Mouse (Mus musculus) lung, postnatal 0 days (tissue): ENCODE measurements around the gene Cyb561d1. TPM values are rescaled to one million over a fixed set of nuclear protein-coding genes. Genes with fewer than 3 reads are reported as not detected.
A peak's percentile ranks its signal among the peaks of the same experiment; 100 is the strongest.

Experiments
- ATAC-seq: fragments of 200-750 bp; cut with Nextera tagmentation; 2 replicates; pipeline ENCODE4 v1.8.0; 2017; ENCODE audit warnings: moderate library complexity
- DNase-seq: peaks from one replicate; pipeline ENCODE4 v3.0.0-alpha.2; 2016; ENCODE audit warnings: low spot score
- H3K27ac ChIP-seq: fragments of 300-500 bp; sonication (generic); 2 replicates; pipeline ENCODE4 v1.5.1; 2014; ENCODE audit warnings: antibody characterized with exemption, mild to moderate bottlenecking, low read length, mixed read lengths
- H3K27me3 ChIP-seq: fragments of 300-500 bp; sonication (generic); replicated peaks from 2 replicates; pipeline ENCODE4 v1.6.1; 2014; ENCODE audit warnings: low read length, mixed read lengths; ENCODE audit not compliant: insufficient read depth
- H3K36me3 ChIP-seq: fragments of 300-500 bp; sonication (generic); 2 replicates; pipeline ENCODE4 v1.6.1; 2014; ENCODE audit warnings: low read length, mixed read lengths; ENCODE audit not compliant: insufficient read depth
- H3K4me1 ChIP-seq: fragments of 300-500 bp; sonication (generic); 2 replicates; pipeline ENCODE4 v1.6.1; 2014; ENCODE audit warnings: antibody characterized with exemption, low read depth, low read length, mixed read lengths; ENCODE audit not compliant: insufficient read depth
- H3K4me2 ChIP-seq: fragments of 300-500 bp; sonication (generic); replicated peaks from 2 replicates; pipeline ENCODE4 v1.6.1; 2014; ENCODE audit warnings: low read depth, mild to moderate bottlenecking, low read length, moderate library complexity, mixed read lengths
- H3K4me3 ChIP-seq: fragments of 300-500 bp; sonication (generic); 2 replicates; pipeline ENCODE4 v1.5.1; 2014; ENCODE audit warnings: low read depth, low read length
- H3K9ac ChIP-seq: fragments of 300-500 bp; sonication (generic); replicated peaks from 2 replicates; pipeline ENCODE4 v1.6.1; 2014; ENCODE audit warnings: low read depth, mild to moderate bottlenecking
- H3K9me3 ChIP-seq: fragments of 300-500 bp; sonication (generic); 2 replicates; pipeline ENCODE4 v1.6.1; 2016; ENCODE audit warnings: low read length, mixed read lengths
- CTCF ChIP-seq: IDR thresholded peaks from 2 replicates; pipeline ENCODE4 v1.5.1; 2016; ENCODE audit warnings: antibody characterized with exemption, mild to moderate bottlenecking
- EP300 ChIP-seq: IDR thresholded peaks from 2 replicates; pipeline ENCODE4 v1.6.1; 2016; ENCODE audit warnings: antibody characterized with exemption, mild to moderate bottlenecking, control low read depth
- WGBS: fragments of 180-500 bp; shearing (Covaris S2); extraction: QIAGEN DNeasy Blood & Tissue Kit; methylation state at CpG from one replicate; pipeline ENCODE4 v1.1.7; 2014; 5-methylcytosine and 5-hydroxymethylcytosine counted together
- polyA plus RNA-seq: library from polyadenylated mRNA; unstranded; fragments of >200 nt; fragmentation: Nextera tagmentation; extraction: Ambion mirVana; gene quantifications from 2 replicates; pipeline ENCODE4 v1.2.1, GENCODE M21; 2015

Cyb561d1 gene
- polyA plus RNA-seq, 1 experiment from 2014 or later, result 4.9 TPM

GRCm38 (mm10) chr3:108204470-108204869 lies 3.5 kb upstream of the Cyb561d1 start:
- DNase-seq (peak; percentile 22), ATAC-seq (no peak)
- H3K9ac ChIP-seq, result no peak overlapping the region
- H3K4me3 ChIP-seq, result no peak overlapping the region
- H3K9me3 ChIP-seq, result no peaks in the 10 kb centered on the region
- H3K36me3 ChIP-seq, result 0 out of 2 replicates have a peak, but pooled peaks cover 4% of the 10 kb centered on the region
- TF ChIP-seq EP300, result no peak
- TF ChIP-seq CTCF, result no peak
- H3K27me3 ChIP-seq, result no peaks in the 10 kb centered on the region
- H3K27ac ChIP-seq, result no peak overlapping the region
- peaks cover 19% of the 10 kb centered on the region for H3K4me1 ChIP-seq
- H3K4me2 ChIP-seq, result no peak overlapping the region
- WGBS, result 65% methylated on average over 11 of the region's 11 CpGs

GRCm38 (mm10) chr3:108203621-108204325 lies 2.8 kb upstream of the Cyb561d1 start:
- TF ChIP-seq EP300 (no peak), CTCF (peak; percentile 95)
- ATAC-seq (no peak), DNase-seq (peak; percentile 70)
- H3K4me3 ChIP-seq, result no peak overlapping the region
- H3K4me1 ChIP-seq, result peaks cover 19% of the 10 kb centered on the region
- no peak overlapping the region for H3K4me2 ChIP-seq
- H3K9ac ChIP-seq, result no peak overlapping the region
- no peak overlapping the region for H3K27ac ChIP-seq
- WGBS, result 73% methylated on average over 11 of the region's 11 CpGs
- no peaks in the 10 kb centered on the region for H3K27me3 ChIP-seq
- 0 out of 2 replicates have a peak, but pooled peaks cover 4% of the 10 kb centered on the region for H3K36me3 ChIP-seq
- no peaks in the 10 kb centered on the region for H3K9me3 ChIP-seq

- H3K4me1 ChIP-seq, result peaks cover 19% of the 10 kb centered on the region
- DNase-seq (no peak), ATAC-seq (no peak)
- no peak overlapping the region for H3K4me3 ChIP-seq
- H3K27ac ChIP-seq, result no peak overlapping the region
- H3K9ac ChIP-seq, result no peak overlapping the region
- H3K27me3 ChIP-seq, result no peaks in the 10 kb centered on the region
- H3K4me2 ChIP-seq, result no peak overlapping the region
- WGBS, result 83% methylated on average over 13 of the region's 13 CpGs
- TF ChIP-seq EP300 (no peak), CTCF (no peak)
- H3K9me3 ChIP-seq, result no peaks in the 10 kb centered on the region
- 0 out of 2 replicates have a peak, but pooled peaks cover 4% of the 10 kb centered on the region for H3K36me3 ChIP-seq
Observed at GRCm38 (mm10) chr3:108203212-108203611, 2.2 kb upstream of the Cyb561d1 start.

- ATAC-seq, result no peak
- Histone ChIP-seq H3K36me3 (0 out of 2 replicates have a peak, but pooled peaks cover 4% of the 10 kb centered on the region), H3K27me3 (no peaks in the 10 kb centered on the region), H3K4me3 (no peak overlapping the region), H3K4me2 (no peak overlapping the region), H3K9ac (no peak overlapping the region), H3K4me1 (peaks cover 19% of the 10 kb centered on the region; the same call in 1 of the 2 replicates), H3K27ac (no peak overlapping the region), H3K9me3 (no peaks in the 10 kb centered on the region)
- no peak for TF ChIP-seq EP300
- TF ChIP-seq CTCF, result no peak
- DNase-seq, result peak; percentile 58
Observed at GRCm38 (mm10) chr3:108202506-108202905, 1.5 kb upstream of the Cyb561d1 start.

GRCm38 (mm10) chr3:108199231-108199630 lies 1.8 kb downstream of the Cyb561d1 start:
- DNase-seq (no peak), ATAC-seq (no peak)
- H3K4me2 ChIP-seq, result peak overlapping the region; percentile 64; the same call in 1 of the 2 replicates
- no peaks in the 10 kb centered on the region for H3K27me3 ChIP-seq
- no peaks in the 10 kb centered on the region for H3K9me3 ChIP-seq
- H3K4me3 ChIP-seq, result no peak overlapping the region
- no peak overlapping the region for H3K9ac ChIP-seq
- WGBS, result 91% methylated on average over 6 of the region's 6 CpGs
- 0 out of 2 replicates have a peak overlapping the region, but pooled peaks have one; percentile 93 for H3K27ac ChIP-seq
- peaks cover 18% of the 10 kb centered on the region; the same call in 1 of the 2 replicates for H3K4me1 ChIP-seq
- TF ChIP-seq CTCF (no peak), EP300 (no peak)
- H3K36me3 ChIP-seq, result no peaks in the 10 kb centered on the region

GRCm38 (mm10) chr3:108197066-108197497 lies 3.9 kb downstream of the Cyb561d1 start:
- Histone ChIP-seq H3K27me3 (no peaks in the 10 kb centered on the region), H3K9me3 (no peaks in the 10 kb centered on the region), H3K4me3 (no peak overlapping the region), H3K4me2 (0 out of 2 replicates have a peak overlapping the region, but pooled peaks have one; percentile 19), H3K27ac (no peak overlapping the region), H3K36me3 (no peaks in the 10 kb centered on the region), H3K4me1 (peaks cover 15% of the 10 kb centered on the region; the same call in 1 of the 2 replicates), H3K9ac (no peak overlapping the region)
- DNase-seq (peak; percentile 63), ATAC-seq (0 out of 2 replicates have a peak, but pooled peaks have one; percentile 14)
- 18% methylated on average over 14 of the region's 14 CpGs for WGBS
- TF ChIP-seq CTCF (peak; percentile 50), EP300 (no peak)
